Mouse (Mus musculus) skeletal muscle tissue, adult 2 months (tissue): ENCODE data around the gene C1rl.
"Not testable (repeated sequence)": the region's sequence is repeated elsewhere in the genome, so short reads cannot be mapped to it uniquely, and the experiment has no call there.

Experiments used
- DNase-seq: peaks from one replicate; pipeline ENCODE4 v3.0.0-alpha.2; 2012; ENCODE audit warnings: low read depth, low spot score

Gene C1rl

GRCm38 (mm10) chr6:124505028-124505427 lies 12.1 kb downstream of the C1rl start:
- no peak for DNase-seq

GRCm38 (mm10) chr6:124506991-124507390 lies 14.1 kb downstream of the C1rl start:
- DNase-seq, result no peak

GRCm38 (mm10) chr6:124508292-124508691 lies 15.4 kb downstream of the C1rl start:
- no peak for DNase-seq

GRCm38 (mm10) chr6:124509192-124509591 lies 16.3 kb downstream of the C1rl start:
- DNase-seq, result not testable (repeated sequence)

- DNase-seq, result no peak
These were observed 19.0 kb downstream of the C1rl start for GRCm38 (mm10) chr6:124511936-124512335.

- DNase-seq, result peak; percentile 36
These were observed 19.5 kb downstream of the C1rl start, which contains the start of gene C1ra for GRCm38 (mm10) chr6:124512355-124512836. Gene C1ra (plus strand): TSS chr6:124512405.

GRCm38 (mm10) chr6:124517733-124518132 lies 24.8 kb downstream of the C1rl start:
- DNase-seq, result not testable (repeated sequence)

- not testable (repeated sequence) for DNase-seq
These were observed 29.2 kb downstream of the C1rl start for GRCm38 (mm10) chr6:124522082-124522481.

GRCm38 (mm10) chr6:124527881-124528280 lies 35.0 kb downstream of the C1rl start:
- no peak for DNase-seq

- DNase-seq, result no peak
These were observed 38.2 kb downstream of the C1rl start for GRCm38 (mm10) chr6:124531077-124531476.

GRCm38 (mm10) chr6:124536125-124536829 lies 43.4 kb downstream of the C1rl start:
- not testable (repeated sequence) for DNase-seq

GRCm38 (mm10) chr6:124541176-124541575 lies 48.3 kb downstream of the C1rl start:
- not testable (repeated sequence) for DNase-seq

- peak; percentile 48 for DNase-seq
These were observed 49.4 kb downstream of the C1rl start, which contains the start of gene C1s1 for GRCm38 (mm10) chr6:124542284-124542683. Gene C1s1 (minus strand): TSS chr6:124542359.

GRCm38 (mm10) chr6:124544466-124544865 lies 51.6 kb downstream of the C1rl start:
- no peak for DNase-seq

GRCm38 (mm10) chr6:124545425-124545824 lies 52.5 kb downstream of the C1rl start:
- no peak for DNase-seq

GRCm38 (mm10) chr6:124547979-124548378 lies 55.1 kb downstream of the C1rl start:
- not testable (repeated sequence) for DNase-seq

GRCm38 (mm10) chr6:124549023-124549550 lies 56.2 kb downstream of the C1rl start:
- no peak for DNase-seq

- DNase-seq, result no peak
These were observed 59.9 kb downstream of the C1rl start for GRCm38 (mm10) chr6:124552766-124553165.

- not testable (repeated sequence) for DNase-seq
These were observed 63.0 kb downstream of the C1rl start for GRCm38 (mm10) chr6:124555956-124556355.
